Mouse (Mus musculus) erythroblast, embryonic 14.5 days (primary cell): ENCODE results near the gene Arhgef2. TPM values are rescaled to one million over a fixed set of nuclear protein-coding genes. Genes with fewer than 3 reads are reported as not detected.

Experiments
- H3K27me3 ChIP-seq: 2 replicates; pipeline ENCODE4 v1.6.1; 2012; ENCODE audit warnings: inconsistent platforms; ENCODE audit not compliant: control insufficient read depth
- H3K36me3 ChIP-seq: 2 replicates; pipeline ENCODE4 v1.6.1; 2012; ENCODE audit warnings: mild to moderate bottlenecking, inconsistent platforms; ENCODE audit not compliant: control insufficient read depth
- H3K4me1 ChIP-seq: 2 replicates; pipeline ENCODE4 v1.6.1; 2012; ENCODE audit warnings: inconsistent platforms; ENCODE audit not compliant: control insufficient read depth
- H3K4me3 ChIP-seq: replicated peaks from 2 replicates; pipeline ENCODE3; 2012; ENCODE audit warnings: moderate library complexity, mild to moderate bottlenecking, inconsistent platforms
- H3K9me3 ChIP-seq: 2 replicates; pipeline ENCODE4 v1.6.1; 2012; ENCODE audit warnings: low read length, inconsistent platforms, mixed read lengths; ENCODE audit not compliant: control insufficient read depth
- GATA1 ChIP-seq: IDR thresholded peaks from 2 replicates; pipeline ENCODE4 v1.6.1; 2012; ENCODE audit warnings: low read length, inconsistent platforms, mixed read lengths
- TAL1 ChIP-seq: IDR thresholded peaks from 3 replicates; pipeline ENCODE4 v1.6.1; 2012; ENCODE audit warnings: low read length, inconsistent platforms, mixed read lengths
- polyA plus RNA-seq: library from polyadenylated mRNA; stranded (reverse); fragments of >175 nt; gene quantifications from 2 replicates; pipeline ENCODE4 v1.2.3, GENCODE M21; 2012

The Arhgef2 gene
- polyA plus RNA-seq, 1 experiment: 0.13 TPM

DNA sequence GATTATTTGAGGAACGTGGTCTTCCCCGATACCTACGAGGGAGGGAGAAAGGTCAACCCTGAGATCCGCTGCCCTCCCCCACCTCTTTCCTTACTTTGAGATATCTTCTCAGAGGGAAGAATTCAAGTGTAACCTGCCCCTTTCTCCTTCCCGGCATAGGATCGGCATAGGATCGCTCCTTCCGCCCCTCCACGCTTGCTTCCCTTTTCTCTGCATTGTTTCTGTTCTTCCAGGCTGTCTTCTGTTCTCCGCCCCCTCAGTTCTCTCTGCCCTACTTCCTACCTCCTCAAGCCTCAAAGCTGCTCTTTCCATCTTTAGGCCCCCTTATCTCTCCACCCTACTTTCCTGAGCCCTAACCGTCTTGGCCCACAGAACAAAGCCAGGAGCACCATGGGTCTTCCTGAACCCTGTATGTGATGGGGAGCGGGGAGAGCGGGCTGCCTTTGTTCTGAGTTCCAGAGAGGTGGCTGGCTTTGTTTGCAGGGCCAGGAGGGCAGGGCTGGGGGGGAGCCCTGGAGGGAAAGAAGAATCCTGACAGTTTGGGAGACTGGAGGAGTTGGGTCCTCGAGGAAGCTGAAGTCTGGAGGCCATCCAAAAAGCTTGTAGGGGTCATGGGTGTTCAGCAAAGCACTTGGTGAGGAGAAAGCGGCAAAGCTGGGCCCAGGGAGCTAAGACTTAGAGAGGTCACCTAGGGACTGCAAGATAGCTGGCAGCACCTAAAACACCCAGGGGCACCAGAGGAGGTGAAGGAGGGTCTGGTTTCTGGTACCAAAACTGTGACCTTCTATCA is 17.8 kb downstream of the Arhgef2 start:
- H3K4me1 ChIP-seq: peaks cover 77% of the 10 kb centered on the region
- H3K9me3 ChIP-seq: no peaks in the 10 kb centered on the region
- TF ChIP-seq GATA1 (no peak), TAL1 (no peak)
- H3K36me3 ChIP-seq: no peaks in the 10 kb centered on the region; the same call in 1 of the 2 replicates
- peaks cover 29% of the 10 kb centered on the region for H3K27me3 ChIP-seq
- H3K4me3 ChIP-seq: peak overlapping the region; percentile 73

DNA sequence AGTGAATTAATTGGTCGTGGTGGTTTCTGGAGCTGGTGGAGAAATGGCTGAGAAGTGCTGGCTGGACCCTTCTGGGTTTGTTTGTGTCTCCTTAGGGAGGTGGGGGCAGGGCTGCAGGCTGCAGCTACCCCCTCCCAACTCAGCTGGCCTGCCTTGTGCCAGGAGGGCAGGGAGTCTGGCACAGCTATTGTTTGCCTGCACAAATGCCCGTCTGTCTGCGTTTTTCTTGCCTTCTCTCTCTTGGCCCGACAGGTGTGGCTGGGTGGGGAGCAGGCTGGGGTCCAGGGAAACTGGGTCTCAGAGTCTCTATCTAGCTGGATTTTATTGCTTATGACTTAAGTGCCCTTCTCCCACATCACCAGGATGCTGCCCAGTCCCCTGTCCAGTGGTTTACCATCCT is 18.6 kb downstream of the Arhgef2 start:
- peaks cover 2% of the 10 kb centered on the region; the same call in 1 of the 2 replicates for H3K36me3 ChIP-seq
- H3K4me3 ChIP-seq: no peak overlapping the region
- H3K4me1 ChIP-seq: peaks cover 72% of the 10 kb centered on the region

DNA sequence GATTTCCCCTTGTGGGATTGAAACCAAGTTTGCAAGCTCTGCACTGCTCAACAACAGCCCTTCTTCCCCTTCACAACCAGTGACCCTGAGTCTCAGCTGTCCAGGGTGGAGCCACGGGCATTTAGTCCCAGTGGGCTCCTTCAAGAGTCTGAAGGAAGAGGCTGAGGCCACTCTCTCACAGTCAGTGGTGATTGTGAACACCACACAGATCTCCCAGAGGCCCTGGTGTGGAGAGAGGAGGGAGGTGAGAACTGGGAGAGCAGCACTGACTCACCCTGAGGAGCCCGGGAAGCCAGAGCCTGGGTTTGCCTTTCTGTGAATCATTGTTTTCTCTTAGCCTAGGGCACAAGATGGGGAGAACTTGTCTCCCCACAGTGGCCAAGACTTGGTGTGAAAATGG is 19.2 kb downstream of the Arhgef2 start:
- no peak for TF ChIP-seq TAL1
- no peak for TF ChIP-seq GATA1
- Histone ChIP-seq H3K36me3 (peaks cover 6% of the 10 kb centered on the region), H3K4me1 (peaks cover 67% of the 10 kb centered on the region), H3K9me3 (no peaks in the 10 kb centered on the region), H3K4me3 (no peak overlapping the region), H3K27me3 (peaks cover 25% of the 10 kb centered on the region)

More for the DNA sequence above, 18.6 kb downstream of the Arhgef2 start:
- Histone ChIP-seq H3K27me3 (peaks cover 29% of the 10 kb centered on the region), H3K9me3 (no peaks in the 10 kb centered on the region)
- TF ChIP-seq GATA1 (no peak), TAL1 (no peak)

DNA sequence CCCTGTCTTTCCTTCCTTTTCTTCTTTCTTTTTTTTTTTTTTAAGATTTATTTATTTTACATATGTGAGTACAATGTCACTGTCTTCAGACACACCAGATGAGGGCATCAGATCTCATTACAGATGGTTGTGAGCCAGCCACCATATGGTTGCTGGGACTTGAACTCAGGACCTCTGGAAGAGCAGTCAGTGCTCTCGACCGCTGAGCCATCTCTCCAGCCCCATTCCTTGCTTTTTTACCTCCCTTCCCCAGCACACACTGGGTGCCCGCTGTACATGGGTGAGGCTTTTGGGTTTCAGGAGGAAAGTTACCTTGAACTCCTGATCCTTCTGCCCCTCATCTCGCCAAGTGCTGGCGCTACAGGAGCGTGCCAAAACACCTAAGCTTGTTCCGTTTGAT is 19.8 kb downstream of the Arhgef2 start:
- H3K27me3 ChIP-seq: peaks cover 19% of the 10 kb centered on the region
- no peaks in the 10 kb centered on the region for H3K9me3 ChIP-seq
- no peak overlapping the region for H3K4me3 ChIP-seq
- H3K36me3 ChIP-seq: peaks cover 10% of the 10 kb centered on the region
- TF ChIP-seq GATA1 (no peak), TAL1 (no peak)
- peaks cover 61% of the 10 kb centered on the region for H3K4me1 ChIP-seq

DNA sequence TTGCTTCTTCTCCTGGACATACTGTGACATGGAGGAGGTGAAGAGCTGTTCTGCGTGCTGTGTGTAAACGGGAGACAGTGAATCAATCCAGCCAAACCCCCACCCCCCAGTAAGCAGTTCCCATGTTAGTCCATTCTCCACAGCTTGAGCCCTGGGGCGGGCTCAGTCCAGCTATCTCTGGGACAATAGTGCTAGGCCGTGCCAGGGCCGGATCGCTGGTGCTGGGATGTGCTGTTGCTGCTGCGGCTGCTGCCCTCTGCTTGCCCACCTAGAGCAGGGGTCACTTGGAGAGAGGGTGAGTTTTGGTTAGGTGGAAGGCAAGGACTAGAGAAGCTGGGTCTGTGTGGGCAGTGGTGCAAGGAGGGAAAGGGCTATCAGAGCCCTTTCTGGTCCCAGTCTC is 20.6 kb downstream of the Arhgef2 start:
- Histone ChIP-seq H3K4me1 (peaks cover 53% of the 10 kb centered on the region), H3K36me3 (peaks cover 16% of the 10 kb centered on the region), H3K27me3 (peaks cover 12% of the 10 kb centered on the region), H3K9me3 (no peaks in the 10 kb centered on the region), H3K4me3 (no peak overlapping the region)
- TF ChIP-seq TAL1 (no peak), GATA1 (no peak)

DNA sequence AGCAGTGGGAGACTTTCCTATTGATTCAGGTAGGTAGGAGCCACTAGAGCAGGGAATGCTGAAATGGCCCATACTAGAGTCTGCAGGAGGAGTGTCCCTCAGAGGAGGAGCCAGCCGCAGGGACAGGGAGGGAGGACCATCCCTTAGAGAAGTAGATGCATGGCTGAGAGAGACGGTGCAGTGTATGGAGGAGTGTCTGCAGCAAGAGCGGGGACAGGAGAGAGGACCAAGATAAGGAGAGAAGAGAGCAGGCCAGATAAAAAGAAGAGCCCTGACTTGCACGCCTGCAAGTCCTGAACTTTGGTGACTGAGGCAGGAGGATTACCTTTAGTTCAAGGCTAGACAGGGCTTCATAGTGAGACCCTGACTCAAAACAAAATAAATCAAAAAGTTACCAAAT is 21.3 kb downstream of the Arhgef2 start:
- TF ChIP-seq TAL1 (no peak), GATA1 (no peak)
- H3K4me1 ChIP-seq: peaks cover 45% of the 10 kb centered on the region
- no peak overlapping the region for H3K4me3 ChIP-seq
- H3K36me3 ChIP-seq: peaks cover 23% of the 10 kb centered on the region
- no peaks in the 10 kb centered on the region for H3K9me3 ChIP-seq
- H3K27me3 ChIP-seq: peaks cover 4% of the 10 kb centered on the region

DNA sequence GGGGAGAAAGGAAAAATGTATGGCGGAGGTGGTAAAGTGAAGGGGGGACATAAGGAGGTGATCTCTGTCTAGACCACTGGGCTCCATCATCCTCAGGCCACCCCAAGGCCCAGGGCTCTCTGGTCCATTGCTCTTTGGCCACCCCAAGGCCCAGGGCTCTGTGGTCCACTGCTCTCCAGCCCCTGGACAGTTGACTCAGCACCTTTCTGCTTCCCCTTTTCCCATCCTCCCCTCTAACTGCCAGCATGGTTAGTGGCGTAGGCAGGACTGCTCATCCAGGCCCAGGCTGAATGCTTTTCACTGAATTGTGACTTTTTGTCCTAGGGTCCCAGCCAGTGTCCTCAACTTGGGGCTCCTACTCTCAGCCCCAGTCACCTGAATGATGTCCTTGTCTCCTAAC is 21.8 kb downstream of the Arhgef2 start:
- peaks cover 41% of the 10 kb centered on the region for H3K4me1 ChIP-seq
- no peak overlapping the region for H3K4me3 ChIP-seq
- no peaks in the 10 kb centered on the region for H3K27me3 ChIP-seq
- no peak for TF ChIP-seq TAL1
- no peak for TF ChIP-seq GATA1
- H3K36me3 ChIP-seq: peaks cover 27% of the 10 kb centered on the region
- no peaks in the 10 kb centered on the region for H3K9me3 ChIP-seq

DNA sequence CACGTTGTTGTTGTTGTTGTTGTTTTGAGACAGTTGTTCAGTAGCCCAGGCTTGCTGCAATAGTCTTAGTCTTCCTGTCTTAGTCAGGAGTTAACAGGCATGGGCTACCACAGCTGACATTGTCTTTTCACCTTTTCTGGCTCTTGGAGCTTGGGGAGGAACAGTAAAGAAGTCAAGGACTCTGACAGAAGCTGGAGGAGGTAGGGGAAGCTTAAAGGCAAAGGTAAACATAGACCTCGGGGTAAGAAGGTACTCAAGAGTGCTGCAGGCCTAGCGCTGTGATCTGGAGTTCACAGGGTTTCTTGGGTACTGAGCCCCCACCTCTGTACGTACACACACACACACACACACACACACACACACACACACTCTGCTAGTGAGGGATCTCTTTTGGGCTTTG is 23.0 kb downstream of the Arhgef2 start:
- H3K36me3 ChIP-seq: peaks cover 33% of the 10 kb centered on the region
- H3K4me1 ChIP-seq: peaks cover 29% of the 10 kb centered on the region
- no peaks in the 10 kb centered on the region for H3K27me3 ChIP-seq
- TF ChIP-seq GATA1 (no peak), TAL1 (no peak)
- no peak overlapping the region for H3K4me3 ChIP-seq
- no peaks in the 10 kb centered on the region for H3K9me3 ChIP-seq

DNA sequence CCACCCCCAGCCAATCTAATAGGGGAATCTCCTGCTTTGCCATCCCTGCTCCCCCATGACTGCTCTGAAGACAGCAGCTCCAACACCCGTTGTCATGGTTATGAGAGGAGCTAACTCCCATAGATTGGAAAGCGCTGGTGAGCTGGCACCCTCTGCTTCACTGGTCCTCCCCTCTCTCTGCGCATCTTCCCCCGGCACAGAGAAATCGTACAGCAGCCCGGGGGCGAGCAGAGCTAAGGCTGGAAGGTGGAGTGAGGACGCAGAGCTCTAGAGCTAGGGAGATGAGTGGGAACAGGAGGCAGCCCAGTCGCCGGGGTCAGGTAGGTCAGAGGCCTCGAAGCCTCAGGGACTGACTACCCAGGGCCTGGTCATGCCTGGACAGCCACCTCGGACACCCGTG is 23.5 kb downstream of the Arhgef2 start:
- no peak overlapping the region for H3K4me3 ChIP-seq
- peaks cover 37% of the 10 kb centered on the region for H3K36me3 ChIP-seq
- no peaks in the 10 kb centered on the region for H3K27me3 ChIP-seq
- no peaks in the 10 kb centered on the region for H3K9me3 ChIP-seq
- TF ChIP-seq GATA1 (no peak), TAL1 (no peak)
- H3K4me1 ChIP-seq: peaks cover 24% of the 10 kb centered on the region
